Mouse (Mus musculus) gastrocnemius, postnatal 14 days (tissue): ENCODE results near the gene Bdh1. TPM values are rescaled to one million over a fixed set of nuclear protein-coding genes. Genes with fewer than 3 reads are reported as not detected.

Experiments used
- DNase-seq: peaks from one replicate; pipeline ENCODE4 v3.0.0; 2021; ENCODE audit warnings: mixed read lengths
- intact Hi-C: fragments of 180-260 bp; cut with DNase I; formaldehyde crosslinking; loops from one replicate; pipeline ENCODE4 v1.15.1; 2025; ENCODE audit warnings: low total_unique reads
- total RNA-seq, 2 experiments: library from RNA; stranded (reverse); gene quantifications; 2 replicates each; pipeline ENCODE4 v1.2.3; 2021

The Bdh1 gene
- total RNA-seq, 2 experiments from 2014 or later: 0.29 to 0.57 TPM

- DNase-seq: no peak
- intact Hi-C loops: no loop called here
Observed at GRCm38 (mm10) chr16:31495356-31495755, 73.3 kb downstream of the Bdh1 start.

- intact Hi-C loops: no loop called here
- DNase-seq: no peak
Observed at GRCm38 (mm10) chr16:31495769-31496168, 73.7 kb downstream of the Bdh1 start.

GRCm38 (mm10) chr16:31498336-31498735 is 76.3 kb downstream of the Bdh1 start:
- DNase-seq: no peak
- intact Hi-C loops: no loop called here

GRCm38 (mm10) chr16:31499021-31499420 is 76.9 kb downstream of the Bdh1 start:
- intact Hi-C loops: no loop called here
- DNase-seq: no peak

- intact Hi-C loops: no loop called here
- DNase-seq: no peak
Observed at GRCm38 (mm10) chr16:31499681-31500310, 77.7 kb downstream of the Bdh1 start.

- intact Hi-C loops: no loop called here
- DNase-seq: no peak
Observed at GRCm38 (mm10) chr16:31500532-31500931, 78.5 kb downstream of the Bdh1 start.

GRCm38 (mm10) chr16:31500969-31501750 is 79.1 kb downstream of the Bdh1 start:
- intact Hi-C loops: no loop called here
- DNase-seq: no peak

- DNase-seq: no peak
- intact Hi-C loops: no loop called here
Observed at GRCm38 (mm10) chr16:31501751-31502365, 79.8 kb downstream of the Bdh1 start.

- intact Hi-C loops: no loop called here
- no peak for DNase-seq
Observed at GRCm38 (mm10) chr16:31506665-31507456, 84.8 kb downstream of the Bdh1 start.

GRCm38 (mm10) chr16:31507457-31507755 is 85.3 kb downstream of the Bdh1 start:
- DNase-seq: no peak
- intact Hi-C loops: no loop called here

GRCm38 (mm10) chr16:31507794-31508526 is 85.9 kb downstream of the Bdh1 start:
- DNase-seq: no peak

More at GRCm38 (mm10) chr16:31507794-31508526, 85.9 kb downstream of the Bdh1 start:
- intact Hi-C loops: no loop called here

Other genes with a start within 250 kb of the Bdh1 start
- gene Acap2, start 221.0 kb upstream of the Bdh1 start, total RNA-seq: 10 to 100 TPM; 16.9 to 17.7 TPM
- gene Ppp1r2, start 147.0 kb upstream of the Bdh1 start, total RNA-seq: 10 to 100 TPM; 71.6 to 76.0 TPM
- 10 to 100 TPM; 11.1 to 24.4 TPM for gene Apod, start 107.5 kb upstream of the Bdh1 start, total RNA-seq
- gene Dlg1, start 241.2 kb downstream of the Bdh1 start, total RNA-seq: 10 to 100 TPM; 26.4 to 30.9 TPM